Mouse (Mus musculus): ENCODE results near the gene Pde10a. TPM values are rescaled to one million over a fixed set of nuclear protein-coding genes. Genes with fewer than 3 reads are reported as not detected.

The Pde10a gene
- polyA plus RNA-seq, 1 experiment = 0.34 TPM

DNA sequence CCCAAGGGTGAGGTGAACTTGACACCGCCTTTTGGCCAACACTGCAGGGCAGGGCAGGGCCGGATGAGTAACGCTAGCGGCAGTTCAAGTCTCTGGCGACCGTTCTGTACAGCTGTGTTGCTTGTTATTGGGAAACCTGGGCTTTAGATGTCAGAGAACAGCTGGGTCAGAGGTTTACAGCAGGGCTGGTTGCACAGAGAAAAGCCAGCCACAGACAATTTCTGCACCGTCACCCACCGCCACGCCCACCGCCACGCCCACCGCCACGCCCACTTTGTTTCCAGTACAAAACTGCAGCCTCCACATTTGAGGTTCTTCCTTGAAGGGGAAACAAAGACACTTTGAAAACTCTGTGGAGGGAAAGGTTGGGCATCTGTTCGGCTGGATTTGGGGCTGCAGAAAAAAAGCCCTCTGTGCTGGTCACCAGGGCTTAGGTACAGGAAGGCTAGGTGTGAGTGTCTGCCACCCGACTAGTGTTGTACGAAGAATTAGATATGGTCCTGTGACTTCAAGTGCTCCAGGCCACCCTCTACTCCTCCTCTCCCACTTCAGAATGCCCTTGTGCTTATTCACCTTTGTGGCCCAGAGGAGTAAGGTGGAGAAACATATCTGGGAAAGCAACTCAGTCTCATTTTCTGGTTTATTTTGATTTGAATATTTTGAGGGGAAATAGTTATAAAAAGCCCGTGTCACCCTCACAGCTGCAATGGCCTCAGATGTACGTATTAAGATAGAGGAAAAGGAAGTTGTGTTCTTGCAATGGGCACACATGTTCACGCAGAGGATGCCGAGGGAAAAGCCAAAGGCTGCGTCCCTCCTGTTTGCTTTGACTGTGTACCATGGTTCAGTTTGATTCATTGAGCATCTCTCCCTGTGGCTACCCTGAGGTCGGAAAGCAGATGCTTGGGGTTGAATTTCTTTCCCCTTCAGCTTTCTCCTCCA, 331.5 kb downstream of the Pde10a start:
- peak overlapping the region; percentile 35 for H3K4me2 ChIP-seq (ENCODE audit: low read depth)
- H3K79me2 ChIP-seq (ENCODE audit: control insufficient read depth, insufficient read depth) = no peaks in the 10 kb centered on the region
- H3K4me3 ChIP-seq = no peak overlapping the region
- H3ac ChIP-seq (ENCODE audit: control insufficient read depth, insufficient read length) = no peak overlapping the region
- TF ChIP-seq MYOD1 (IDR thresholded peaks at IDR 0.05; ENCODE audit: control insufficient read depth in 1 of 3, insufficient read length in 2 of 3, low read depth in 2 of 3) = peak; percentile 39 to 76 (median 75)
- no peak for TF ChIP-seq REST (IDR thresholded peaks at IDR 0.05; ENCODE audit: insufficient read depth, insufficient read length)
- TF ChIP-seq TCF12 (IDR thresholded peaks at IDR 0.05; ENCODE audit: insufficient read depth, poor library complexity, severe bottlenecking) = no peak
- no peak for TF ChIP-seq POLR2AphosphoS2 (IDR thresholded peaks at IDR 0.05; ENCODE audit: insufficient read length, low read depth)
- TF ChIP-seq SRF (IDR thresholded peaks at IDR 0.05; ENCODE audit: control insufficient read depth, insufficient read length, low read depth) = no peak
- TF ChIP-seq E2F4 (IDR thresholded peaks at IDR 0.05; ENCODE audit: insufficient read depth) = no peak
- TF ChIP-seq MYOG (IDR thresholded peaks at IDR 0.05; ENCODE audit: control insufficient read depth in 1 of 3, insufficient read depth in 1 of 3, insufficient read length in 2 of 3, low read depth in 2 of 3) = peak in 1 of 3 experiments; percentile 63
- TF ChIP-seq USF1 (IDR thresholded peaks at IDR 0.05; ENCODE audit: low read depth) = no peak
- H3K27me3 ChIP-seq (ENCODE audit: control insufficient read depth, insufficient read depth, insufficient read length) = no peaks in the 10 kb centered on the region
- H3K36me3 ChIP-seq (ENCODE audit: control insufficient read depth, insufficient read depth) = no peaks in the 10 kb centered on the region

- no peak for TF ChIP-seq E2F4 (IDR thresholded peaks at IDR 0.05; ENCODE audit: insufficient read depth)
- H3K27me3 ChIP-seq (ENCODE audit: control insufficient read depth, insufficient read depth, insufficient read length) = no peaks in the 10 kb centered on the region
- no peaks in the 10 kb centered on the region for H3K36me3 ChIP-seq (ENCODE audit: control insufficient read depth, insufficient read depth)
- H3K4me2 ChIP-seq (ENCODE audit: low read depth) = peak overlapping the region; percentile 45
- no peak overlapping the region for H3ac ChIP-seq (ENCODE audit: control insufficient read depth, insufficient read length)
- H3K79me2 ChIP-seq (ENCODE audit: control insufficient read depth, insufficient read depth) = no peaks in the 10 kb centered on the region
- no peak overlapping the region for H3K4me3 ChIP-seq
Observed at GRCm38 (mm10) chr17:8858636-8859421, 333.7 kb downstream of the Pde10a start.

DNA sequence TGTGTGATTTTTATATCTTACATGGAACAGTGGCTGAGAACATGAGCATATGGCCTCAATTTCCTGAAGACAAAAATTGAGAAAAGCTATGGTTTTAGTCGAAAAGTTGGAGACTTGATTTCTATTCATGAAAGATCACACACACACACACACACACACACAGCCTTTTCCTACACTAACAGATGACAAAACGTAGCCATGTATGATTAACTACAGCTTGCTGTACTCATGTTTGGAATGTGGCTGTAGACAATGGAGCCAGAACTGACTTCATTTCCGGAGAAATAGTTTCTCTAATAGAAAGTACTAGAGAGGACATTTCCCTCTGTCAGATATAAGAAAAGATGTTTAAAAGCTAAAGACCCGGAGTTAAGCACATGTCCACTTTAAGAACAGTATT, 334.3 kb downstream of the Pde10a start:
- Histone ChIP-seq H3ac (ENCODE audit: control insufficient read depth, insufficient read length) (no peak overlapping the region), H3K27me3 (ENCODE audit: control insufficient read depth, insufficient read depth, insufficient read length) (no peaks in the 10 kb centered on the region), H3K36me3 (ENCODE audit: control insufficient read depth, insufficient read depth) (no peaks in the 10 kb centered on the region), H3K4me2 (ENCODE audit: low read depth) (peak overlapping the region; percentile 45), H3K79me2 (ENCODE audit: control insufficient read depth, insufficient read depth) (no peaks in the 10 kb centered on the region), H3K4me3 (no peak overlapping the region)
- TF ChIP-seq POLR2AphosphoS2 (IDR thresholded peaks at IDR 0.05; ENCODE audit: insufficient read length, low read depth) = no peak
- TF ChIP-seq SRF (IDR thresholded peaks at IDR 0.05; ENCODE audit: control insufficient read depth, insufficient read length, low read depth) = no peak

- H3K4me3 ChIP-seq = no peak overlapping the region
- no peak for TF ChIP-seq E2F4 (IDR thresholded peaks at IDR 0.05; ENCODE audit: insufficient read depth)
- no peak for TF ChIP-seq USF1 (IDR thresholded peaks at IDR 0.05; ENCODE audit: low read depth)
- TF ChIP-seq POLR2AphosphoS2 (IDR thresholded peaks at IDR 0.05; ENCODE audit: insufficient read length, low read depth) = no peak
- TF ChIP-seq SRF (IDR thresholded peaks at IDR 0.05; ENCODE audit: control insufficient read depth, insufficient read length, low read depth) = no peak
- TF ChIP-seq TCF3 (IDR thresholded peaks at IDR 0.05; ENCODE audit: insufficient read length, low read depth) = no peak
- TF ChIP-seq TCF12 (IDR thresholded peaks at IDR 0.05; ENCODE audit: insufficient read depth, poor library complexity, severe bottlenecking) = no peak
- TF ChIP-seq POLR2A (IDR thresholded peaks at IDR 0.05; ENCODE audit: insufficient read length, low read depth) = no peak
- TF ChIP-seq CEBPB (IDR thresholded peaks at IDR 0.05; ENCODE audit: insufficient read depth, poor library complexity, severe bottlenecking) = no peak
- TF ChIP-seq MYOG (IDR thresholded peaks at IDR 0.05; ENCODE audit: control insufficient read depth in 1 of 3, insufficient read depth in 1 of 3, insufficient read length in 2 of 3, low read depth in 2 of 3) = no peak
- no peak for TF ChIP-seq MYOD1 (IDR thresholded peaks at IDR 0.05; ENCODE audit: control insufficient read depth in 1 of 3, insufficient read length in 2 of 3, low read depth in 2 of 3)
- TF ChIP-seq REST (IDR thresholded peaks at IDR 0.05; ENCODE audit: insufficient read depth, insufficient read length) = no peak
- H3K4me2 ChIP-seq (ENCODE audit: low read depth) = no peak overlapping the region
- no peak overlapping the region for H3ac ChIP-seq (ENCODE audit: control insufficient read depth, insufficient read length)
- no peaks in the 10 kb centered on the region for H3K27me3 ChIP-seq (ENCODE audit: control insufficient read depth, insufficient read depth, insufficient read length)
- no peaks in the 10 kb centered on the region for H3K79me2 ChIP-seq (ENCODE audit: control insufficient read depth, insufficient read depth)
- H3K36me3 ChIP-seq (ENCODE audit: control insufficient read depth, insufficient read depth) = no peaks in the 10 kb centered on the region
Observed at GRCm38 (mm10) chr17:8864638-8865497, 339.7 kb downstream of the Pde10a start.

Measured in myocyte (in vitro differentiated cells).